Mouse (Mus musculus): ENCODE results near the gene Rhov. TPM values are rescaled to one million over a fixed set of nuclear protein-coding genes. Genes with fewer than 3 reads are reported as not detected.

Rhov gene
- polyA plus RNA-seq, 1 experiment from 2014 or later, result 16.7 TPM

DNA sequence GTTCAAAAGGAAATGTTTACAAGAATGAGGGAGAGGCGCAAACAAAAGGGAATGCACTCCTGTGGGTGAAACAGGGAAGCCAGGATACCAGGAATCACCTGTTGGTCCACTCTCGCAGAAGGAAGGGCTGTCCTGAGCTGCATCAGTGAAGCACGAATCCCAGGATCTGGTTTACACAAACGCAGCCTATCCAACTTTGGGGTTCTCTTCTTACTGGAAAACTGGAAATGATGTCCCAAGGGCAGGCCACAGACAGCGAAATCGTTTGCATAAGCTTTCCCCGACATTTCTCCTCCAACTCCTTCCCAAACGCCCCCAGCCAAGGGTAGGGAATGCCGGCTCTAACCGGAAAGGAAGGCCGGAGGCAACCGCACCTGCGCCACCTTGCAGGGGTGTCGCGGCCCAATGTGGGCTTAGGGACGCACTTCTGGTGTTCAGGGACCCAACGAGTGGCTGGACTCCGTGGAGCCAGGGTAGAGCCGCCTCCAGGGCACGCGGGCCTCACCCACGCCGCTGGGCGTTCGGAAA is 34.3 kb downstream of the Rhov start:
- Histone ChIP-seq H3K27ac (no peak overlapping the region), H3K4me3 (peak overlapping the region; percentile 52), H3K36me3 (no peaks in the 10 kb centered on the region), H3K9ac (peak overlapping the region; percentile 68), H3K9me3 (no peaks in the 10 kb centered on the region), H3K27me3 (peaks cover 64% of the 10 kb centered on the region), H3K4me2 (peak overlapping the region; percentile 79), H3K4me1 (peaks cover 13% of the 10 kb centered on the region)
- 5% methylated on average over 25 of the region's 25 CpGs for WGBS
- 0 out of 2 replicates have a peak, but pooled peaks have one; percentile 28 for ATAC-seq (ENCODE audit: insufficient number of reproducible peaks, insufficient read depth, low FRiP score, low TSS enrichment, low read depth)

DNA sequence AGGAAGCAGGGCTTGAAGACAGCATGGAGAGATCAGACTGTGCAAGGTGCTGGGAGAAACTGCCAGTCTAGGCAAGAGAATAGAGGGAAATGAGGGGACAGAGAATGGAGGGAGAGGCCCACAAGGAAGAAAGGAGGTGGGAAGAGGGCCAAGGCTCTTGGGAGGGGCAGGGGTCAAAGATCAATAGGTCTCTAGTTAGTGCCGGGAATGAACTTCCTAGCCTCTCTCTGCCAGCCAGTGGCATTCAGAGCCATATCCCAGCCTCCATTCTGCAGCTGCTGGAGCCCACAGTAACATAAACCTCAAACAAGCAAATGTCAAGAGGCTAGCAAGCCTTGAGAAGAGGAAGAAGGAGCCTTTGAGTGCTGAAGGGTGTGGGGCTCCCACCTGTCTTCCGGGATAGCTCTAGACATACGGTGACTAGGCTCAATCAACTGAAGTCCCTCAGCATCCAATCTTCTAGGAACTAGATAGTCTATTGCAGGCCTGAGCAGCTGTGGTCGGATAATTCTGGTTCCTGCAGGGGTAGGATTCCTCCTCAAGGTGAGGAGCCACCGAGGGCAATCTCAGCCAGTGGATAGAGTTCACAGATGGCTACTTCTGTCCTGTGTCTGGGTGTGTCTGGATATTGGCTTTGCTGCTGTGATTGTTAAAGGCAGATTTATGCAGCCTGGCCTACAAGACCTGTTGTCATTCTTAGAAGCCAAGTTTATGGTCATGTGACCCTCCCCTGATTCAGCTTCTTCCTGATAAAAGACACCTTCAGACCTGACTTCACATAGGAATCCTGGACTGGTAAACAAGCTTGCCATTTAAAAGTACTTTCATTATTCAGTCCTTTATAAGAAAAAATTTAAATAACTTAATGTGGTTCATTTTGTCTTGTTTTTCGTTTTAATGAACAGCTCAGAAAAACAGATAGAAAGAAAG is 41.0 kb downstream of the Rhov start, which contains the start of gene Ppp1r14d:
TSS of gene Ppp1r14d (minus strand) at position 132 of the 930 bp plus-strand sequence.
- Histone ChIP-seq H3K9ac (no peak within 1 kb of the TSS), H3K9me3 (no peaks in the 10 kb centered on the region), H3K4me2 (no peak within 1 kb of the TSS), H3K27me3 (peaks cover 6% of the 10 kb centered on the region), H3K4me1 (no peaks in the 10 kb centered on the region), H3K36me3 (no peaks in the 10 kb centered on the region), H3K27ac (no peak within 1 kb of the TSS), H3K4me3 (no peak within 1 kb of the TSS)
- ATAC-seq (ENCODE audit: insufficient number of reproducible peaks, insufficient read depth, low FRiP score, low TSS enrichment, low read depth), result no peak
- 61% methylated on average over 6 of the region's 6 CpGs for WGBS

Other genes with a start within 250 kb of the Rhov start
- 25.4 and 25.7 TPM in 2 replicates for gene Ccdc32, start 241.9 kb downstream of the Rhov start, polyA plus RNA-seq (2015; fragmentation: Nextera tagmentation; extraction: Ambion mirVana)
- gene Rpusd2, start 236.5 kb downstream of the Rhov start, polyA plus RNA-seq (2015; fragmentation: Nextera tagmentation; extraction: Ambion mirVana), result 4.2 and 4.9 TPM in 2 replicates
- 56.7 and 58.6 TPM in 2 replicates for gene Knl1, start 224.2 kb downstream of the Rhov start, polyA plus RNA-seq (2015; fragmentation: Nextera tagmentation; extraction: Ambion mirVana)
- 49.7 and 56.9 TPM in 2 replicates for gene Rad51, start 158.5 kb downstream of the Rhov start, polyA plus RNA-seq (2015; fragmentation: Nextera tagmentation; extraction: Ambion mirVana)
- 37.5 and 40.9 TPM in 2 replicates for gene Rmdn3, start 114.2 kb downstream of the Rhov start, polyA plus RNA-seq (2015; fragmentation: Nextera tagmentation; extraction: Ambion mirVana)
- 3.2 and 4.7 TPM in 2 replicates for gene Gchfr, start 103.5 kb downstream of the Rhov start, polyA plus RNA-seq (2015; fragmentation: Nextera tagmentation; extraction: Ambion mirVana)
- 0.78 and 1.0 TPM in 2 replicates for gene Gm14137, start 96.8 kb downstream of the Rhov start, polyA plus RNA-seq (2015; fragmentation: Nextera tagmentation; extraction: Ambion mirVana)
- 51.3 and 60.6 TPM in 2 replicates for gene Zfyve19, start 62.7 kb downstream of the Rhov start, polyA plus RNA-seq (2015; fragmentation: Nextera tagmentation; extraction: Ambion mirVana)
- 25.3 and 31.1 TPM in 2 replicates for gene Dnajc17, start 62.5 kb downstream of the Rhov start, polyA plus RNA-seq (2015; fragmentation: Nextera tagmentation; extraction: Ambion mirVana)
- 0.28 and 0.47 TPM in 2 replicates for gene Ppp1r14d, start 41.4 kb downstream of the Rhov start, polyA plus RNA-seq (2015; fragmentation: Nextera tagmentation; extraction: Ambion mirVana)
- 15.3 and 15.4 TPM in 2 replicates for gene Spint1, start 33.9 kb downstream of the Rhov start, polyA plus RNA-seq (2015; fragmentation: Nextera tagmentation; extraction: Ambion mirVana)
- 20.1 and 20.7 TPM in 2 replicates for gene Vps18, start 17.5 kb upstream of the Rhov start, polyA plus RNA-seq (2015; fragmentation: Nextera tagmentation; extraction: Ambion mirVana)
- 4.2 and 4.6 TPM in 2 replicates for gene Dll4, start 54.5 kb upstream of the Rhov start, polyA plus RNA-seq (2015; fragmentation: Nextera tagmentation; extraction: Ambion mirVana)
- gene Chac1, start 80.0 kb upstream of the Rhov start, polyA plus RNA-seq (2015; fragmentation: Nextera tagmentation; extraction: Ambion mirVana), result 1.7 and 1.8 TPM in 2 replicates
- gene Ino80, start 206.4 kb upstream of the Rhov start, polyA plus RNA-seq (2015; fragmentation: Nextera tagmentation; extraction: Ambion mirVana), result 4.5 and 4.9 TPM in 2 replicates

Measured in embryonic facial prominence, embryonic 13.5 days (tissue).